Mouse (Mus musculus) brain, adult 10 weeks (tissue): ENCODE results near the gene Ano1. TPM values are rescaled to one million over a fixed set of nuclear protein-coding genes. Genes with fewer than 3 reads are reported as not detected.

ENCODE experiments used
- polyA plus RNA-seq: library from polyadenylated mRNA; stranded (reverse); fragments of 350-450 nt; fragmentation: Illumina TruSeq; extraction: RNeasy Lipid Tissue Mini Kit (QIAGEN cat#74804); gene quantifications from one replicate; pipeline ENCODE4 v1.2.3, GENCODE M21; 2015; ENCODE audit warnings: low read depth, low replicate concordance

Ano1 gene
- polyA plus RNA-seq: 3.3 TPM

DNA sequence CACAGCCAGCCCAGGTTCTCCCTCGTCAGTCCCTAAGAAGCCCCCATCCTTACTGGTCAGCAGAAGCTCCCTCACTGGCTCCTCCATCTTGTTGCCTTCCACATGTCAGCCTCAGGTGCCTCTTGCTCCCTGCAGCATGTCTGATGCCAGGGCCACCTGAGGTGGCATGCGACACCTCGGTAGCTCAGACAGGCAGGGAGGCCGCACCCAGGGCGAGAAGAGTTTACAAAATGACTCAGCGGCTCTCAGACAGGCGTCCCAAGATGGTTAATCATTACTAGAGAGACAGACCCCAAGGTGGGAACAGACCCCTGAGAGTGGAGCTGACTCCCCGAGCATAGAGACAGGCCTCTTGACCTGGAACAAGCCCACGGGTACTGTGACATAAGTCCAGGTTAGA is at the start of gene Ano1:
Gene Ano1, minus strand, starts transcription at position 142 of the 400 bp plus-strand sequence.

DNA sequence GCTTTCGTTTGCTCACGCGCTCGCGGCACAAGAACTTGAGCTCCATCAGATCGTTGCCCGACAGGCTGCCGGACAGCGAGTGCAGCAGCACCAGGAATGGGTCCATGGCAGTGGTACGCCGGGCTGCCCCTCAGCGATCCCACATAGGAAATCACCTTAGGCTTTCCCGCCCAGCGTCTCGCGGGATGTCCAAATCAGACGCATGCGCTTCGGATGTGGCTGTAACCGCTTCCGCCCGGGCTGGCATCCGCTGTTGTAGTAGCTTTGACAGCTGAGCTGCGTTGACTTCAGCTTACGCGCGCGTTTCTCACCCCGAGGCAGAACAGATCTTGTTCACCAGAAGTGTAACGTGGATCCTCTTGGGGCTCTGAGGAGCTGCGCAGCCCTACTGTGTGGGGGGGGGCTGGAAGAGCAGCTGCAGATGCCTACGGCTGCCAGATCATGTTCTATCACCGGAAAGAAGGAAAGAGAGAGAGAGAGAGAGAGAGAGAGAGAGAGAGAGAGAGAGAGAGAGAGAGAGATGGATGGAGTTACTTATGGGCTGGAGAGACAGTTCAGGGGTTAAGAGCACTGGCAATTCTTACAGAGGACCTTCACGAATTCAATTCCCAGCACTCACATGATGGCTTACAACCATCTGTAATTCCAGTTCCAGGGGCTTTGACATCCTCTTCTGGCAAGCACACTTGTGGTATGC is 169.3 kb downstream of the Ano1 start, which contains the start of gene Fadd:
Gene Fadd, minus strand, starts transcription at position 180 of the 697 bp plus-strand sequence.

DNA sequence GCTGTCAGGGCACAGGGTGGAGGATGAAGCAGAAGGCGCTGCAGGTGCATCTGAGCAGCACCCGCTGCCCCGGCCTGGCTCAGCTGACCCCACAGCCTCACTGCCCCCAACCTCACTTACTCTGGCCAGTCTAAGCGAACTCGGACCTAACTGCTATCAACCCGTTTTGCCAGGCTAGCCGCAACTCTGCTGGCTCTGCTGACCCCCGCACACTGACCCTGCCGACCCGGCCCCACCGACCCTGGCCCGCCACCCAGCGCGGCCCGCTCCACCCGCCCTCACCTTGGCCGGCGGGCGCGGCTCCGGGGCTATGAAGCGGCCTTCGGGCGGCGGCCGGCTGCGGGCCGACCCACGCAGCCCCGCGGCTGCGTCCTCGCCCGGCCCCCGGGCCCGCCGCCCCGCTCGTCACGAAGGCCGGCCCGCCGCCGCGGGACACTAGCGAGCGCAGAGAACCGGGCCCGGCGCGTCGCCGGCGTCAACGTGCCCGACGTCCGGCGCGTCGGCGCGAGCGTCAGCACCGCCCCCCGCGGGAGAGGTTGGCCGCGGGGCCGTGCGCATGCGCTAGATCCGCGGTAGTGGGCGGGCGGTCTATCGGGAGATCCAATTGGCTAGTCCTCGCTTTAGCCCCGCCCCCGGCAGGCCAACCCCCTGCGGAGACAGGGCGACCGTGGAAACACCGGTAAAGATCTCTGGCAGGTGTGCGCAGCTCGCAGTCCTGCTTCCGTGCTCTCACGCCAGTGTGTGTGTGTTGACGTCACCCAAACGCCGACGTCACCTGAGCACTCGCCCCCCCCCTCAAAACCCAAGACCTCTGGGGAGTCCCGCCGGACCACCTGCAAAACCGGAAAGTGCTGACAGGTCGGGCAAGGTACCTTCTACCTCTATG is 198.3 kb downstream of the Ano1 start, which contains the start of gene Ppfia1:
Gene Ppfia1, minus strand, starts transcription at position 493 of the 886 bp plus-strand sequence.

Other genes with a start within 250 kb of the Ano1 start
- gene Ppfia1, start 198.2 kb downstream of the Ano1 start, polyA plus RNA-seq: 26.6 TPM
- 1.4 TPM for gene Fadd, start 169.5 kb downstream of the Ano1 start, polyA plus RNA-seq
- gene Fgf3, start 86.1 kb upstream of the Ano1 start, polyA plus RNA-seq: 1.8 TPM
- gene Fgf4, start 95.4 kb upstream of the Ano1 start, polyA plus RNA-seq: not detected
- not detected for gene Fgf15, start 144.6 kb upstream of the Ano1 start, polyA plus RNA-seq
- 23.4 TPM for gene LTO1, start 163.1 kb upstream of the Ano1 start, polyA plus RNA-seq
- 30.3 TPM for gene Ccnd1, start 188.0 kb upstream of the Ano1 start, polyA plus RNA-seq